Mouse (Mus musculus) mouse embryonic stem cell (cell line): ENCODE measurements at regions not wholly inside any gene's neighbourhood (a gene's known extent, or its start where the extent isn't known, plus 50 kb on each side); places are given as distances from the start of the nearest gene placed in this dataset.

Experiments
- in situ Hi-C, 2 experiments: fragments of 300-500 bp; cut with MboI; formaldehyde crosslinking; loops; 1 replicate in 1 of 2; 3 replicates in 1 of 2; pipeline ENCODE4 v1.14.3; 2019 to 2020; ENCODE audit warnings: low sequenced_read_pairs in 2 of 2, low pct_unique_long_range_greater_than_20kb in 1 of 2, mixed read lengths in 1 of 2; ENCODE audit not compliant: unreplicated experiment in 1 of 2

- in situ Hi-C loops = no loop called here
These were observed 156.6 kb downstream of the Tmem161b start for GRCm38 (mm10) chr13:84378553-84379332.

DNA sequence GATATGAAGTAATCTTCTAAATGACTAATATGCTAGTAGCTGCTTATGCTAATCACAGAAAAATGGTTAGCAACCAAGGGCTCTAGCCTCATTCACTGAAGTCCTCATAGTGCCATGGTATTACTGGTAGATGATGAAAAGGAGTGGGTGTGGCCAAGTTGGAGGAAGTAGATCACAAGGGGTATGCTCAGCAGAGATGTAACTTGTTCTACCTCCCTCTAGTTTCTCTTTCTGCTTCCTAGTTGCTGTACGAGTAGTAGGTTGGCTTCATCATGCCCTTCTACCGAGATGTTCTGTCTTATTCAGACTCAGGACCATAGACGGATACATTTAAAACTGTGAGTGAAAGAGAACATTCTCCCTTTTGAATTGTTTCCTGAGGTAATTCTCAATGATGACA lies 169.5 kb downstream of the Tmem161b start:
- in situ Hi-C loops = no loop called here

GRCm38 (mm10) chr13:84398476-84399344 lies 176.6 kb downstream of the Tmem161b start:
- in situ Hi-C loops = no loop called here

DNA sequence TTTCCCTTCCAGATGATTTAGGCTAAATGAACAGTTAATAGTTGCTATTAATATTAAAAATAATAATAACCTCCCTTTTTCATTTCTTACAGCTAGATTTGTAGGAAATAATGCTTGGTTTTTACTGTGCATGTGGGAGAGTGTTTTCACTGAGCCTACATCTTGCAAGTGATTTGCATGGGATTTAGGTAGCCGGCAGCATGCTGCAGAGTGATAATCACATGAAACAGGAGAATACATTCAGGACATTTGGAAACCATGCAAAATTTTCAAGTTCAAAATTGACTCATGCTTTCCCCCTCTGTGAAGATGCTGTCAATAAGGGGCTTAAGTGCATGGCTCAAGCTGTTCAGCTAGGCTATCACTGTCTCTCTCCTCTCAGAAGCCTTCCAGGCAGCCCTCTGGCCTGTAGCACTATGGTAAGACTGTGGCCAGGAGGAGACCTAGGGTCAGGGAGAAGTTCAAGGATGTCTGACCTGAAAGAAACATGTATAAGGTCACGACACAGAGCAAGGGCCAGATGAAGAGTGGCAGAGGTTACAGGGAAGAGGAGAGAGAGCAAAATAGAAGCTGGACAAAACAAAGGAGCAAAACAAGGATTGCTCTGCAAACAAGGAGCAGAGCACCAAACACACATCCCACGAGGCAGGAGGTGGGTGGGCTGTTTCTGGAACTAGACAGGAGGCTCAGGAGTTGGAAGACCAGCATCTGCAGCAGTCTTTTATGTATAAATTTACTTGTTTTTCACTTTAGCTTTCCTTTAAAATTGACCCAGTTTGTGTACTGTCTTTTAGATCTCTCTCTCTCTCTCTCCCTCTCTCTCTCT lies 177.5 kb downstream of the Tmem161b start:
- in situ Hi-C loops = no loop called here

DNA sequence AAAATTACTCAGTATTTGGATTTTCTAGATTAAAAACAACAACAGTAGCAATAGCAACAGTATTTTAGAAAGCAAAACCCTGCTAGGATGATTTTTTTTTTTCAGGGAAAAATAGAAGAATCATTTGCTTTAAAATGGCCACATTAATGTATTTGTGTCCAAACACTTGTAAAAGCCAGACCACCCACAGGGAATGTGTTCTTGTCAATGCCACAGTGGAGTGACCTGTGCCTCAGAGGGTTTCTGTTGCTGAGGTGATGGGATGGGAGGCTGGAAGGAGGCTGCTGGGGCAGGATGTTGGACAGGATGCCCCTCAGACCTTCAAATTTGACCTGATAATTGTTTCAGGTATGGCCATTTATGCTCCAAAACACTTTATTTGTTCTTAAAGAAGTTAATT lies 178.9 kb downstream of the Tmem161b start:
- in situ Hi-C loops = no loop called here

DNA sequence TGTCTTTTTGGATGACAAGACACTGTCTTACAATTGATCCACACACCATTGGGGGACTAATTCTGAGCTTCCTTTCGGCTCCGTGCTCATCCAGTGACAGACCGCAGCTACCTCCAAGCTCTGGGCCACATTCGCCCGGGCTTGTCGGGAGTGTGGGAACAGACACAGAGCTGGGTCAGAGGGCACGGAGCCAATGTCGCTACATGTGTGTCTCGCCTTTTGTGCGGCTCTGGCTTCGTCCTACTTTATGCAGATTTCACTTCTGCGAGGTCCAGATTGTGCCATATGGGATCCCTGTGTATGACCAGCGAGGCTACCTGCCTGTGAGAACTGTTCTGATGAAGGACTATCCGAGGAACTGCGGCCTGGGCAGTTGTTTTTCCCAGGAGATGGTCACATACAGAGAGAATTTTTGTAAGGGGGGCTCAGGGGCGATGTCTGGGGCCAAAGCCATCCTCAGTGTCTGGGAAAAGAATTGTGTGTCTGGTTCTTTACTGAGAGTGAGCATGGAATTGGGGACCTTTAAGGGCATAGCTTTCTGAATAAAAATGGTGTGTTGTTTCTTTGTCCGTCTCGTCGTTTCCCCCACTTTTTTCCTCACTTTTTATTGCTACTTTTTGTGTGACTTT lies 182.6 kb downstream of the Tmem161b start:
- in situ Hi-C loops = no loop called here

- in situ Hi-C loops = no loop called here
These were observed 212.3 kb downstream of the Tmem161b start for GRCm38 (mm10) chr13:84434444-84434843.

DNA sequence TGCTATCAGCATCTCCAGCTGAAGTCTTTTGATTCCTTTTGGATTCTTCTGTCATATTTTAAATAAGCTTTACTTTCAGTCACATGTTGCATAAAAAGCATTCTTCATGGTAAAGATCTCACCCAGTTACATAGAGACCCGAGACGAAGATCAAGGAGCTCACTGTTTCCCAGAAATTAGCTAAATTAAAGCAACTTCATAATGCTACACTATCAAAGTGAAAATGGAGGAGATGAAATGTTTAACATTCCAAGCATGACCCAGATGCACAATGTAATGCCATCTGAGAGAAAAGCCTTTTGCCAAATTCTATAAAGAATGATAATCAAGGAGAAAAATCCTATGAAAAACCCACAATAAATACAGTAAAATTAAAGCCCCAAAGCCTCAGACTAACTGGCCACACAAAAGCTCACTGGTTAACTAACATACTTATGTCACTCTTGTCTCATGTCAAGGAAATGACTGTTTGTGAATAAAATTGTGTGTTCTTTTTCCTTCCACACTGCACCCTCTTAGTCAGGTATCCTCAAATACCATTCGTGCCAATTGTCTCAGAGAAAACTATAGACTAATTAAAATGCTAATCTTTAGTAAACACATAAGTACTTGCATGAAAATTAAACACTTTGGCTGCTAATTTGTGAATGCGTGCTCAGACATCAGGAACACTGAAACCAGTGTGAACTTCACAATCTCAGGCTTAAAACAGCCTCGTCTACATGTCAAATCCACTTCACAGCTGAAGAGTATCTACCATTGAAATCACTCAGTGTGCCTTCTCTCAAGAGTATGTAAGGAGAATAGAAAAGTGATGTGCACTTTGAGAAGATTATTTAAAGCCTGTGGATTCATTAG lies 215.7 kb downstream of the Tmem161b start:
- in situ Hi-C loops = no loop called here

DNA sequence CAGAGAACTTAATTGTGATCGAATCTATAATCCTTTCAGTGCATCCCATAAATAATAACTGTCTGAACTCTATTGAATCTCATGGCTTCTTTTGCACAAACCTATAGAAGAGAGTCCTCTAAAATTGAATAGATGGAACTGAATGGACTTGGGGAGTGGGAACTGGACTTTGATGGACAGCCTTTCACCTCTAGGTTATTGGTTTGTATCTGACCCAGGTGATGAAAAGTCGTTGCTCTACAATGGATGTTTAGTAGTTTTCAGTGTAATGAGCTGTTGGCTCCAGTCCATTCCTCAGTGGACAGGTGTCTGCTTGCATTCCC lies 216.3 kb downstream of the Tmem161b start:
- in situ Hi-C loops = no loop called here

- in situ Hi-C loops = no loop called here
These were observed 226.4 kb downstream of the Tmem161b start for GRCm38 (mm10) chr13:84448514-84448913.

DNA sequence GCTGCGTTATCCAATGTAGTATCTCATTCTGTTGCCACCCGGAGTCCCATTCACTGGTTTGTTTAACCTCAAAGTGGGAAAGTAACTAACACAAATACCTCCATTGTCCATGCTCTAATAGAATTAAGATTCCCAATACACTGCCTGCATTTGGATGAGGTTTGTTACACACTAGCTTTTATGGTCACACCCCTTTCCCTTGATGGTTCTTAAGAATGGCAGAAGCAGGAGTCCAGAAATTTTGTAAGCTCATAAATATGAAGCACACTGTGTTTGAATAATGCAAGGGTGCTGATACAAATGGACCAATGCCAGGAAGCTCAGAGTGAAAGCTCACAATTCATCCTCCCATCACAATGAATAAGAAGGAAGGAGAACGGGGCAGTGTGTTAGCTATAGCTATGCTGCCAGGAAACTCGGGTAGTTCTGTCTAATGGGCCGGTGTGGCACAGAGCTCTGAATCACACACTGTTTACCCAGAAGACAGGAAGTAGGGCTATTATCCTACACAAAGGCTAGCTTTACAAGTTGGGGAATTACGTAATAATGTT lies 227.0 kb downstream of the Tmem161b start:
- in situ Hi-C loops = no loop called here
